In the genomic region with DNA sequence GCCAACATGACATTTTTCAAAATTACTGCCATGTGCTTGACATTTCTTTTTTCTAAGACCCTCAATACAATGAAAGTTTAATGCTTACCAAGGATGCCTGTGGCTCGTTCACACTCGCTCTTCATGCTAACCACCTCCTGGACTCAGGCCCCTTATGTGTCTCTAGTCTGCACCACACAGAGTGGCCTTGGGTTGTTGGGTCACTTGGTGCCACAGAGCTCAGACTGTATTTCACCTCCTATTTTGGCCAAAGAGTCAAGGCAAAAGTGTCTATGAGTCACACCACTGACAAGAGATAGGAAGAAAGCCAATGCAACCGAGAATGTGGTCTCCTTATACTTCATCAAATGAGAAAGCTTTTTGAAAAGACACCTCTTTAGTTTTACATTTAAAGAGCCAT, we compare ENCODE assay signal across 21 mouse cellular contexts. TPM values are rescaled to one million over a fixed set of nuclear protein-coding genes. Genes with fewer than 3 reads are reported as not detected.
DNase-seq lines count a peak whose midpoint lies in the region; ATAC-seq and TF ChIP-seq lines count a peak whose summit lies in the region.
"Had no signal": no experiment of that assay in that cellular context is flagged by ENCODE, and none has a peak within 500 bp of the region (broad histone marks: within the 10 kb centered on the region; RNA-seq: fewer than 3 reads in every experiment).

No protein-coding gene starts in this region.

- intact Hi-C loops in heart, postnatal 10 days (cut with DNase I): no loop called here
- intact Hi-C loops in heart, postnatal 25 days (cut with DNase I): no loop called here

- H3K36me3 ChIP-seq in intestine, postnatal 0 days (ENCODE audit: control insufficient read depth, insufficient read depth): no peaks in the 10 kb centered on the region
- H3K36me3 ChIP-seq: embryonic facial prominence, embryonic 15.5 days; forebrain, embryonic 15.5 days; hindbrain, embryonic 12.5 days; kidney, embryonic 15.5 days had no signal

- no peak overlapping the region for H3K4me2 ChIP-seq in intestine, postnatal 0 days (replicated peaks; ENCODE audit: low read depth)
- H3K4me2 ChIP-seq: embryonic facial prominence, embryonic 15.5 days; forebrain, embryonic 15.5 days; hindbrain, embryonic 12.5 days; kidney, embryonic 15.5 days had no signal

- H3K9ac ChIP-seq in intestine, postnatal 0 days (ENCODE audit: low read depth, low read length): no peak overlapping the region
- H3K9ac ChIP-seq: embryonic facial prominence, embryonic 15.5 days; forebrain, embryonic 15.5 days; hindbrain, embryonic 12.5 days; kidney, embryonic 15.5 days had no signal

- DNase-seq in heart, postnatal 10 days: peak; percentile 12 to 24
- no peak for DNase-seq in heart, postnatal 25 days (ENCODE audit: low spot score)
- DNase-seq in 416B (ENCODE audit: low read depth): peak; percentile 27
- peak; percentile 68 for DNase-seq in adrenal gland, adult 8-10 months
- peak; percentile 57 to 68 for DNase-seq in adrenal gland, postnatal 36 days
- DNase-seq in frontal cortex, adult 2 months (ENCODE audit: extremely low spot score in 1 of 2, low spot score in 1 of 2): no peak
- DNase-seq: cerebellum, adult 11 months; cerebellum, adult 8-10 months; cerebellum, postnatal 14 days; embryo, embryonic 11 days; gastrocnemius, postnatal 10 days; heart, postnatal 36 days; kidney, adult 18-20 months had no signal

- H3K9me3 ChIP-seq in intestine, postnatal 0 days (ENCODE audit: control insufficient read depth): no peaks in the 10 kb centered on the region
- H3K9me3 ChIP-seq: embryonic facial prominence, embryonic 15.5 days; forebrain, embryonic 15.5 days; hindbrain, embryonic 12.5 days; kidney, embryonic 15.5 days had no signal

- H3K4me3 ChIP-seq in intestine, postnatal 0 days (ENCODE audit: low read depth, low read length): no peak overlapping the region
- H3K4me3 ChIP-seq: embryonic facial prominence, embryonic 15.5 days; erythroblast, embryonic 14.5 days; forebrain, embryonic 15.5 days; hindbrain, embryonic 12.5 days; kidney, embryonic 15.5 days had no signal

- H3K4me1 ChIP-seq in intestine, postnatal 0 days (replicated peaks; ENCODE audit: control insufficient read depth, insufficient read depth, low read length): no peaks in the 10 kb centered on the region
- H3K4me1 ChIP-seq: forebrain, embryonic 15.5 days; hindbrain, embryonic 12.5 days; kidney, embryonic 15.5 days had no signal

- ATAC-seq in intestine, postnatal 0 days: no peak
- ATAC-seq: forebrain, embryonic 15.5 days; hindbrain, embryonic 16.5 days had no signal

- TF ChIP-seq CTCF in intestine, postnatal 0 days (IDR thresholded peaks at IDR 0.05; ENCODE audit: low read depth): no peak

- H3K27ac ChIP-seq in intestine, postnatal 0 days (ENCODE audit: low read depth, low read length): no peak overlapping the region
- H3K27ac ChIP-seq: embryonic facial prominence, embryonic 15.5 days; forebrain, embryonic 15.5 days; hindbrain, embryonic 12.5 days; kidney, embryonic 15.5 days had no signal

- no peaks in the 10 kb centered on the region for H3K27me3 ChIP-seq in intestine, postnatal 0 days (replicated peaks; ENCODE audit: control insufficient read depth, insufficient read depth, low read length)
- H3K27me3 ChIP-seq: embryonic facial prominence, embryonic 15.5 days; forebrain, embryonic 15.5 days; hindbrain, embryonic 12.5 days; kidney, embryonic 15.5 days had no signal

- WGBS in intestine, postnatal 0 days: 86% methylated on average over 3 of the region's 3 CpGs

RNA-seq across cellular contexts. Expression of a gene that starts 45.9 kb away (rescaled TPM):
- total RNA-seq in heart, postnatal 10 days (2021): 100 to 1,000 TPM; 160 to 178 TPM
- total RNA-seq in heart, postnatal 25 days (2021): 100 to 1,000 TPM; 189 to 191 TPM
- 10 to 100 TPM; 20.9 to 27.3 (median 21.9) TPM for total RNA-seq in adrenal gland, adult 8-10 months (2022)
- 10 to 100 TPM; 24.5 to 29.1 TPM for total RNA-seq in adrenal gland, postnatal 36 days (2021)
- 26.9 and 28.8 TPM in 2 replicates for polyA plus RNA-seq in frontal cortex, adult 2 months (2012; rRNA removed)
- polyA plus RNA-seq in intestine, postnatal 0 days (2015; fragmentation: Nextera tagmentation; extraction: Ambion mirVana): 2.2 and 3.1 TPM in 2 replicates
- total RNA-seq: MEL had no signal
- polyA plus RNA-seq: erythroblast, embryonic 14.5 days had no signal

Comparison
In these comparisons a context has a peak if more than half of its experiments do, and no peak if none do; other contexts are left out.
1. DNase-seq: peak in heart, postnatal 10 days (2 of 2), 416B (single experiment), adrenal gland, adult 8-10 months (single experiment) and adrenal gland, postnatal 36 days (2 of 2); none in heart, postnatal 25 days (single experiment) and frontal cortex, adult 2 months (0 of 2).
2. RNA of a gene that starts 45.9 kb away (total RNA-seq): 189 to 191 TPM in heart, postnatal 25 days and 160 to 178 TPM in heart, postnatal 10 days; 24.5 to 29.1 TPM in adrenal gland, postnatal 36 days and 20.9 to 27.3 TPM in adrenal gland, adult 8-10 months; every median in the first group is over 4 times any median in the second.